Mouse (Mus musculus) cerebellum, adult 2 months (tissue): ENCODE data around the gene Tax1bp1.

Experiments used
- CTCF ChIP-seq: fragments of 200-500 bp; IDR thresholded peaks from 2 replicates; pipeline ENCODE4 v1.5.1; 2011; ENCODE audit warnings: low read depth, mild to moderate bottlenecking, control low read depth, low read length, moderate library complexity, borderline replicate concordance; ENCODE audit not compliant: insufficient read depth
- POLR2A ChIP-seq: fragments of 200-500 bp; IDR thresholded peaks from 2 replicates; pipeline ENCODE4 v1.6.1; 2011; ENCODE audit warnings: low read length, control low read depth, borderline replicate concordance; ENCODE audit not compliant: insufficient read depth

DNA sequence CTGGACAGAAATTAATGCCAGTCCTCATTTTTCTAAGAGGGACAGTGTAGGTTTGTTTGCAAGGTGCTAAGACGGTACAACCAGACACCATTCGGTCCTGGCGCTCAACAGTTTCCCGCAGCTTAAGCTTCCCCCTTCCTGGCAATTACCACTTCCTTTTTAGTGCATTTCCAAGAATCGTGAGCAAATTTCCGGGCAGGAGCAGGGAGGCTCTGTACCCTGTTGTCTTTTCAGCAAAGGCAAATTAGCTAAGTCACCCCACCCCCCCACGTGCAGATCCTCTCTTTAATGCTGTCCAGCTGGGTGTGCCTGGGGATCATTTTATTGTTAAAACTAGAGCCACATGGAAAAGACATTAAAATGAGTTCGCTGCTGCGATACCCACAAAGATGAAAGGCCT lies 88.7 kb downstream of the Tax1bp1 start:
- TF ChIP-seq CTCF (no peak), POLR2A (no peak)
